Mouse (Mus musculus) spleen, postnatal 10 days (tissue): ENCODE results near the gene Itga2.

Source experiments
- DNase-seq, 2 experiments: peaks; one replicate each; pipeline ENCODE4 v3.0.0; 2021 to 2022; ENCODE audit warnings: low spot score in 2 of 2

Itga2 gene

DNA sequence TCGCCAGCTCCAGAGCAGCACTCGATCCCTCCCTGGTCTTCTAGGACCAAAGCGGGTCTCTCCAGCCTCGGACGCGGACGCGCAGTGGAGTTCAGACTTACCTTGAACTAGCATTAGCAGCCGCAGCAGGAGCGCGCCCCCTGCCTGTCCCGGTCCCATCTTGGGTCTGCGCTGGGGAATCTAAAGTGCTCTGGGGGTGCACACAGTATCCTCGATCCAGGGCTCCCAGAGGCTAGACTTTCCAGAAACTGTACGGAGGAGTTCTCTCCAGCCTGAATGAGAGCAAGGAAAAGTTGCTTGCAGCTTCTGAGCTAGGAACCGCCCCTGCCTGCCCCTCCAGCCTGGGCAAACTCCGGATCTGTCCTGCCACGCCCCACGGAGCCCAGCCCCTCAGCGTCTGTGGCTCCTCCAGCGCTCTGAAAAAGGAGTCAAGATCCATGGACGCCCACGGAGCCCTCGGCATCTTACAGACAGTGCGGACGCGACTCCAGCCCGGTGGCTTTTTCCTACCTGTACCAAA, at the start of gene Itga2:
Gene Itga2 (minus strand): TSS at position 326 of the 520 bp plus-strand sequence.
- DNase-seq = peak; percentile 21 to 67

DNA sequence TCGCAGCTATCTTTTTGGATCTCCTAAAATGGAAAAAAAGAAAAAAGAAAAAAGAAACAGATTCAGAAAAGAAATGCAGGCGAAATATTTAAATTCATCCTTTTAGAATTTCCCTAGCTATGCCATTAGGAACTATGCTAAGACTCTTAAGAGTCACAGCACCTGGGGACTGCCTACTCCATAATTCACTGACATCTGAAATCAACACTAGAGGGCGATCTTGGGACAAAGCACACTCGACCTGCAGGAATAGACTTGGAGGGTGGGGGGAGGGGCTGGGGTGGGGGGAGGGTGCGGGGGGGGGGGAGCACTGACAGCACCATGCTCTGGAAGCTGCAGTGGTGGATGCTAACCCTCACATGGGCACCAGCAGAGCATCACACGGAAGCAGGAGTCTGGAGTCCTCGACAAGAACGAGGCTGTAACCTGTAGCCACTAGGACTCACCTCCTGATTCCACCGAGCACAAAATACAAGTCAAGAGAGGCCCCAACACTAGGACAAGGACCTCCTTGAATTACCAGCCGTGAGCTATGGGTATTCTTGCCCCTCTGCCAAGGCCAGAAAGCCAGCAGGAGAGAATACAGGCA, 49.0 kb upstream of the Itga2 start:
- DNase-seq = no peak

DNA sequence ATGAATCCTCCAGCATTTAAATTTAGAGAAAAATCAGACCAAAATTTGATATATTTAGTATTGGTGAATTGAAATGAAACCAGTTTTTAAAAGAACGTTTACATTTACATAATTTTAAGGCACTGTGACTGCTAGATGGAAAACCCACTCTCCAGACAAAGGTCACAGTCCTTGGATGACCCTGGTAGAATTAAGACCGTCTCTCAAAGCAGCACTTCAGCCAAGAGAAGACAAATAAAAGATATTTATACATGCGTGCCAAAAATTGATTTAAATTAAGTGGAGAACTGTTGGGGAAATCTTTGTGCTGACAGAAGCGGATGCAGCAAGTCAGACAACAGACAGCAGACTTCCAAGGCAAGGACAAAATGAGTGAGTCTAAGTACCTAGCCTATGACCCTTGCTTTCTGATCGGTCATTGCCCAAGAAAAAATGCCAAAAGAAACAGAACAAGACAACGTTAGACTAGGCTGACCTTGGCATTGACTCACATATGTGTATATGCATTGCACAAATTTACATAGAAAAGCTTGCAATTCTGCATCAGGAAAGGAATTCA, 42.7 kb upstream of the Itga2 start:
- DNase-seq = no peak

DNA sequence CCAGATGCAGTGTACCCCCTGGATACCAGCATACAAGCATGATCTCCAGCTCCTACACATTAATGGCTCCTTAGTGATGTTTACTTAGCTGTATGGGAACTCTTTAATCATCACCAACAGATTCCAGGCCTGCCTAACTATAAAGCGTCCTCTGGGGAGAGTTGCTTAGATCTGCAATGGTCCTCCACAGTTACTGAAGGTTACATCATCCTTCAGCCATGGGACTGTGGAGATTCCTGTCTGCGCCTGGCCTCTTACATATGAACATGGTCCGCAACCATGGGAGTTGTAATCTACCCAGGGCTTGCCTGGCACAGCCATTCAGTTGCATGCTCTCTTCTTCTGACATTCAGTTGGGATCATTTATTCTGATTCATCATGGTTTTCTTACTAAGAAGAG, 40.0 kb upstream of the Itga2 start:
- no peak for DNase-seq

DNA sequence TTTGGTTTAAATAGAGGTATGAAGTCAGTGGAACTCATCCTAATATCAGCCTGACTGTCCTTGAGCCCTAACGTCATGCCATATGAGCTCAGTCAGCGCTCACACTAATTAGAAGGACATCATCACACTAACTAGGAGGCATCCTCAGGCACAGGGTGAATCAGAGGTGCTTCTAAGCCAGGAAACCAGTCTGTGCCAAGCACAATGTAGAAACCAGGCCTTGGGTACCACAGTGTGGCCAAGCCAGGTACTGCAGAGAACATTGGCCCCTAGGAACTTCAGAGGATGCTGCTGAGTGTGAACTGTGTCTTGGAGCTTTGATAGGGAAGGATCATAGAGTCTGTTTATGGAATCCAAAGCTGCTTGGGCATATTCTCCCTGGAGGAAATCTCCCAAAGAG, 32.3 kb upstream of the Itga2 start:
- DNase-seq = peak; percentile 20 to 67

DNA sequence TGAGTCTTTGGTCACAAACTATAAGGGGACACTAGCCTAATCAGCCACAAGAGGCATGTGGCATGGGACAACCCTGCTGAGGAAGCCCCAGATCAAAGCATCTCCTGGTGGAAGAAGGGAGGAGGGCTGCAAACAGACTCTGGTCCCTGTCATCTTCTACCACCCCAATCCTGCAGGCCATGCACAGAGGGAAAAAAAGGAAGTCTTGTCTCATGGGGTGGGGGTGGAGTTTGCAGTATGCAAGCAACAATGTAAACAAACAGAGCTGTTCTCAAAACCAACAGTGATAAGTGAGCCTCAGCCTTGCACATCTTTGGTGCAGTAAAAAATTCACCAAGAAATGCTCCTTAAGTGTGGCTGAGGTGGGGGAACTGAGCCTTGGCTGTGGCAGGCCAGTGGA, 22.6 kb upstream of the Itga2 start:
- no peak for DNase-seq

DNA sequence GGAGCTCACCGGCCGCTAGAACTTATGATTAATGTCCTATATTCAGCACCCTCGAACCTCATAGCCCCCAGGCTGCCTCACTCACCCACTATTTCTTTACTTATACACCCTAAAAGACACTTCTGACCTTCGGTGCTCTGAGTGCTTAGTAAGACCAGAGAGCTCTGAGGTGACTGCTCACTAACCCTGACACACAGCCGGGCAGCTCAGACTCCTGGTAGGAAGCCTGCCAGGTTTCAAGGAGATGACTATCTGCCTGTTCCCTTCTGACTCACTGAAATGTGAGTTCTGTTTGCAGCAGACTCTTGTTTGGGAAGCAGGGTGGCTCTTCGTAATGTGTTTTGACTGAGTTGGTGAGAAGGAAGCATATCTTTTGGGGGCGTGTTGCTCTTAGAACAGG, 1.6 kb upstream of the Itga2 start:
- no peak for DNase-seq

DNA sequence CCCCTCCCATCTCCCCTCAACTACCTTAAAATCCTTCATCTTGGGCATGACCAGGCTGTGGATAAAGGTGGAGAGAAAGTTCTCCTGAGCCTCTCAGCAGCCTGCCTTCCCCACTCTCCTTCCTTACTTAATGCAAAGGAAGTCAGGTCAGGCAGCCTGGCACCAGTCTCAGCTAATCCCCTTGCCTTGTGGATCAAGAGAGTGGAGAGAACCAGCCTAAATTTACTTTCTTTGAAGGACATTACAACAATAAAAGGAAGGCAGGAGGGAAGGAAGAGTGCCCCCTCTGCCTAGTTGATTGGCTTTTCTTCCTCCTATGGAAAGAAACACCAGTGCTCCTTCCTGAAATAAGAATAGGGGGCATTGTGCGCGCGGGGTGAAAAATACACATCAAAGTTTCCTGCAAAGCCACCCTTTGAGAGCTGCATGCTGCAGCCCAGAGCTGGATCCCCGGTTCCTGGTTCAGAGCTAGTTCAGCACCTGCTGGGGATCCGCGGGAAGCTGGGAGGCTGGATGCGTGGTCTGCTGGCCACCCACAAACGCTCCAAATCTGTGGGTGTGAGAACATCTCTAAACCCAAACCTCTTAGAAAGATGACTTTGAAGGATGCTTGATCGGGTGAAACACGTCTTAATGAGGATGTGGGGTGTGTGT, 777 bp downstream of the Itga2 start:
- peak in 1 of 2 experiments; percentile 18 for DNase-seq

DNA sequence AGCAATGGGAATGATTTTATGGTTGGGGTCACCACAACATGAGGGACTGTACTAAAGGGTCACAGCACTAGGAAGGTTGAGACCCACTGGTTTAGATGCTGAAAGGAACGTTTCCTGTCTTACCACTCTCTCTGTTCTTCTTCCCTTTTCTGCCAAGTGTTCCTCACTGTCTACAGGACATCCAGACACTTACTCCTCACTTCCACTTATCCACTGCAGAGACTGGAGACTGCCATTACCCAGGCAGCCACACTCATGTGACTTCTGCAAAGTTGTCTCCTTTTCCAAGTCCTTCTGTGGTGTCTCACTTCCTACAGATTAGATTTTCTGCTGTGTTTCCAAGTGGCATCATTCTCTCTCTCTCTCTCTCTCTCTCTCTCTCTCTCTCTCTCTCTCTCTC, 7.1 kb downstream of the Itga2 start:
- DNase-seq = no peak

DNA sequence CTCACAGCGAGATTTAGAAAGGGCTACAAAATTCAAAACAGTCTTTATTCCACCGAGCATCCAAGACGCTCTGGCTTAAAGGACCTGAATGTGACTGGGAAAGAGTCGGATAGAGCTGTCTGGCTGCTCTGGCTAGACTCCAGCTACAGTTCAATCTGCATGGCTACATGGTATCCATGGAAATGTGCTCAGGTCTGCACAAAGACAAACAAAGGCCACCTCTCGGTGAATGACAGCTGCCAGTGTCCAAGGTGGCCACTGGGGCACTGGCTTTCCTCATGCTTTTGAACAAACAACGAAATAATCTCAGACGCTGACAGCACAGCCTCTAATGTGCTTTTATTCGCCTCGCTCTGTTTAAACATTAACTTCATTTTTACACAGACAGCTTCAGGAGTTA, 8.6 kb downstream of the Itga2 start:
- DNase-seq = no peak

DNA sequence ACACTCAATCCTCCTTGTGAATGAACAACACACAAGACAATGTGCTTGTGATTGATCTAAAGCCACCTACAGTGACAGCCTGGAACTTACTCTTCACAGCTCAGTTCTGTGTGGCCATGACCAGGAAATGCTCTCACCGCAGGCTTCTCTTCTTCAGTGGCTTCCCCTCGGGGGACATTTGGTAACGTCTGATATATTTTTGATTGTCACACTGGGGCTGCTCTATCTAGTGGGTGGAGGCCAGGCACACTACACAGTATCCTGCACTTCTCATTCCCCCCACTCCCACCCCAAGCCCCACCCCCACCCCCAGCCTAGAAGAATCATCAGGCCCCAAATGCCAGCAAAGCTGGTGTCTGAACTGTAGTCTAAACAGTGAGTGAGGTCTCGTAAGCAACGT, 16.1 kb downstream of the Itga2 start:
- peak in 1 of 2 experiments; percentile 14 for DNase-seq

DNA sequence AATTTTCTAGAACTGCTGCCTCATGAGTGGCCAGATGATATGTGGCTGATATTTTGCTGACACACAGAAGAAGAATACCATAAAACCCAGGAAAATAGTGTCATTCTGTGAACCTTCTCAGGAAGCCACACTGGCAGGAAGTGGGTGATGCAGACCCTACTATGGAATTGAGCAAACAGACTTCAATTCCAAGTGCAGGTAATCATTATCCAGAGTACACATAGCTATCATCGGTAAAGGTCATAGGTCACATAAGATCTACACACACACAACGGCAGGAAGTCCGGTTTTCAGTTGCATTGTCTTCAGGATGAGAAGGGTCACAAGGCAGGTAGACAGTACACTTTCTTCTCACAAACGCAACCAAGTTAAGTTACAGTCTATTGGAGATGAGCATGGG, 16.9 kb downstream of the Itga2 start:
- no peak for DNase-seq

DNA sequence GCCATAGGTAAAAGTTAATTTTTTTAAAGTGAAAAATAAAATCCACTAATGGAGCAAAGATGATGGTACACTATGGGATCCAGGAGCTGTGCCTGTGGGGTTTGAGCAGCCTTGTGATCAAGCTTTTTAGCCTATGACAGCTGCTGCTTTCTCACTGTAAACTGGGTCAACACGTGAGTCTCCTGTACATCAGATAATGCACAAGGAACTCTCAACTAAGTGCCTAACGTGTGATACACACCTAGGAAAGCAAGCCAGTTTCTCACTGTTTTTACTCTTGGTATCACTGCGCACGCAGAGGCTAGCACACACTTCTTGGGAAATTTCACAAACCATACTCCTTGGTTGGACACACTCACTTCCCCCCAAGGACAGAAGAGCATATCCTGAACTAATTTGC, 17.3 kb downstream of the Itga2 start:
- no peak for DNase-seq

DNA sequence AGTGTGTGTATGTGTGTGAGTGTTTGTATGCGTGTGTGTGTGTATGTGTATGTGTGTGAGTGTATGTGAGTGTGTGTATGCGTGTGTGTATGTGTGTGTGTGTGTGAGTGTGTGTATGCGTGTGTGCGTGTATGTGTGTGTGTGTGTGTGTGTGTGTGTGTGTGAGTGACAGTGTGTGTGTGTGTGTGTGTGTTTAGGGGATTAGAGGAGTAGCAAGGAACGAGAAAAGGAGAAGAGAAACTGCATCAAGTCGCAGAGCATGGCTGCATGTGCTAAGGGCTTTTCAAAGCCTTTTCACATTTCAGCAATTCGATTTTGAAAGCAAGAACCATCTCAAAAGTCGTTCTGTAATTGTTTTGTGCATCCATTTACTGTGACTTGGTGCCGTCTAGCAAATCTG, 21.3 kb downstream of the Itga2 start:
- DNase-seq = no peak

DNA sequence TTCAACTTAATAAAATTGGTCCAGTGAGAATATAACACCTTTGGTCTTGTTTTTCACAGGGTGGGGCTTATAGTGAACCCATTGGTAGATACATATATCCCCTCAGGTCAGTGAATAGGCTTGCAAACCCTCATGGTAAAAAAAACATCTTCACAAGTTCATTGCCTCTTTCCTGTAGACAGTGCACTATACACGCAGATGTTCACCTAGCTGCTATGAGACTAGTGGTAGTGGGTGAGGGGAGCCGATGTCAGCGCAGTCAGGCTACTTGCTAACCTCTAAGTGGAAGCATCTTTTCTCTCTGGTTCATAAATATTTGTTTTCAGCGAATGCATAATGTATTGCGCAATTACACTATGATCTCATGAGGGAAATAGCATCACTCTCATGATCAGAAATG, 22.4 kb downstream of the Itga2 start:
- no peak for DNase-seq

DNA sequence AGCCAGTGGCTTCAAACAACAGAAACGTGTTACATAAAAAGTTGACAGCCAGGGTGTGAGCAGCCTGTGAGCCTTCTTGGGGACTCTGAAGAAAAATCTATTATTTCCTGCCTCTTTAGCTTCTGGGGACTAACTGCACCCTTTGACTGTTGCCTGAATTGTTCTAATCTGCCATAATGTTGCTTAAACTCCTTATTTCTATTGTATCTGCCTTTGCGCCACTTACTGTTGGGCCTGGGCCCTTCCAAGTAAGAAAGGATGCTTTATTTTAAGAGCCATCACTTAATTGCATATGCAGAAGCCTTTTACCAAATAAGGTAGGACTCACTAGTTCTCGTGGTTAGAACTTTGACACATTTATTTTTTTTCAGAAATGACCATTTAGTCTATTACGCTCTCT, 24.0 kb downstream of the Itga2 start:
- no peak for DNase-seq

DNA sequence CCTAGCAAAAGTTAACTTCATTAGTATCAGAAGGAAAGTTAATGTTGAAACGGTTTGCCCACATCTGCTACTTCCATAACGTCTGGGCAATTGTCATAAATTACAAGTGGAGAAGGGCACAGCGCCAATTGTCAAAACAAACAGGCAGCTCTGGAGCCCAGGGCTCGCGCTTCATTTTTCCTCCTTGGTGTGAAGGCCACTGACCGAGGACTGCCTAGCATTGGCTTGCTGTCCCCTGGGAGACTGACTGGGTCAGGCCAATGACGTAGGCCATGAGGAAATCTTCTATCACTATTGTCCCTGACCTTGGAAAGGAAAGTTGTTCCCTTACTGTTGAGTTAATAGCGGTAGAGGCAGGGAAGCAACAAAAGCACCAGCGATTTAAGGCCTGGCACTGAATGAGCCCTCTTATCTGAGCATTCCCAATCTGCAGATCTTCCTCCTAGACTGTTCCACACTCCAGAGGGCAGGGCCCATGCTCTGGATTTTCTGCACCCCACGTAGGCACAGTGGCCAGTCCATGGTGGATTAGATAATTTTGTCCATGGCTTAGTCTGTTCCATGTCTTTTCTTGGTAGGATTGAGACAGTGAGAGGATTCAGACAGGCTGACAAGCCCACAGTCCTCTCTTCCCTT, 35.0 kb downstream of the Itga2 start:
- DNase-seq = peak in 1 of 2 experiments; percentile 13

DNA sequence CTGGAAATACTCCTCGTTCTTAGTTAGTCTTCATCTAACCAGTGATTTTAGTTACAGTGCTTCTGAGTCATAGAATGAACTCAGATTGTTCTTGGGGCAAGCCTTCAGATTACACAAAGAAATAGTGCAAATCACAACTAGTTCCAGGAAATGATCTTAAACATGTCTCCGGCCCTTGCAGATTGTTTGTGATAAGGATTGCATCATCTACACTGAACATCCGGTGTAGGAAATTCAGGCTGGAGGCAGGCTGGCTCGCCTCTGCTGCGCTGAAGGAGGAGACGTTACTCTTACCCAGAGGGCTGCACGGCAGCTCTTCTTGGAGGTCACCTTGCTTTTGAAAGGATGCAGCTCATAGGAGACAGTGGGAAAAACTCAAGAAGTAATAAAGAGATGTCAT, 36.0 kb downstream of the Itga2 start:
- peak in 1 of 2 experiments; percentile 14 for DNase-seq

DNA sequence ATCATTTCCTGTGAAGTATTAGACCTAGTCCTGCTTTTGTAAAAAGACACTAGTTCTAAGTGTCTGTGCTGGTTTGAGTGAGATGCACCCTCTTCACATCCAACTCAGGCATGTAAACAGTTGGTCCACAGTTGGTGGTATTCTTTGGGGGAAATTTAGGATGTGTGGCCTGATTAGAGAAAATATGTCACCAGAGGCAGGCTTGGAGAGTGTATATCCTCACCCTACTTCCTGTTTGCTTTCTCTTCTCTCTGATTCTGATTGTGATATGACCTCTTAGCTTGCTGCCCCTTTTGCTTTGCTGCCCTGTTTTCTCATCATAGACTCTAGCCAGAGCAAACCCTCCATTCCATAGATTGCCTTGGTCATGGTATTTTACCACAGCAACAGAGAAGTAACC, 37.2 kb downstream of the Itga2 start:
- DNase-seq = no peak

DNA sequence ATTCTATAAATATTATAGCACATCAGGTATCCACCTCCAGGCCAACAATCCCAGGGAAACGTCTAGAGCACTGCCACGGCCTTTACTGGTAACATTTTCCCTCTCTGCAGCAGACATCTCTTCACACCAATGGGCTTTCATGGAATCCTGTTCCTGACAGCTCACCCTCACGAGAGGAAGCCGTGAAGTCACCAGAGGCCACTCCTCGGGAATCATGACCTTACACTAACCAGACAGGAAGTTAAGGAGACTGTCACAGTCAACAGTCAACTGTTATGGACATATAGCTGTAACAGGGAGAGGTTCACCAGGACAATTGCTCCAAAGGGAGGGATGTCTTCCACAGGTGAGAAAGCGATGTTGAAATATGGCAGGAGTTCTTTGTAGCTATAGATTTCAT, 40.2 kb downstream of the Itga2 start:
- DNase-seq = no peak

DNA sequence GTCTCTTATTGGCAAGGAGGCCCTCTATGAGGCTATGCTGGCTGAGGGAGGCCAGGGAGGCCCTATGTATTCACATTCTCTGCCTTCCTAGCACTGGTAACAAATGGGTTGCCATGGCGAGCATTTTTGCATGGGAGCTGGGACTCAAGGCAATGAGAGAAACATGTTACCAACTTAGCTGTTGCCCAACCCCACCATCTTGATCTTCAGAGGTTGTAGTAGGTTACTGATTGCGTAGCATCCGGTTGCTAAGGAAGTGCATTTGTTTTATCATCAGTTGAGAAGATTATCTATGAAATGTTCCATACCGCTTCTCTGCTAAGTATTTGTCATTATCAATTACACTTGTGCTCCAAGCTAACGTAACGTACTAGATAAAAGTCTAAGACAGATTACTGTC, 44.2 kb downstream of the Itga2 start:
- DNase-seq = peak in 1 of 2 experiments; percentile 17

DNA sequence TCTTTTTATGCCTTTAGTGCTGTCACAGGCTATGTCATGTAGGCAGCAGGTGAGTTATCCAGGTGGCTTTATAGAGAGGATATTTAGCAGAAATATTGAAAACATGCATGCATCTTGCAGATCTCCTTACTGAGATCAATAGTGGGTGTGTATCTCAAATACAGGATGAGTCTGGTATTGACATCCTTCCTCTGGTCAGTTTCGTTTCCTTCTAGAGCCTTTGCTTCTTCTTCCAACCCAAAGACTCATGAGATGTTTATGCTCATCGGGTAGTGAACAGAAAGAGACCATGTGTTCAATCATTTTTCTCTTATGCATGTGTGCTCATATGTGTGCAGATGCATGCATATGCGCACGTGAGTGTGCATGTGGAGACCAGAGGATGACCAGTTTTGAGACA, 44.6 kb downstream of the Itga2 start:
- DNase-seq = no peak

DNA sequence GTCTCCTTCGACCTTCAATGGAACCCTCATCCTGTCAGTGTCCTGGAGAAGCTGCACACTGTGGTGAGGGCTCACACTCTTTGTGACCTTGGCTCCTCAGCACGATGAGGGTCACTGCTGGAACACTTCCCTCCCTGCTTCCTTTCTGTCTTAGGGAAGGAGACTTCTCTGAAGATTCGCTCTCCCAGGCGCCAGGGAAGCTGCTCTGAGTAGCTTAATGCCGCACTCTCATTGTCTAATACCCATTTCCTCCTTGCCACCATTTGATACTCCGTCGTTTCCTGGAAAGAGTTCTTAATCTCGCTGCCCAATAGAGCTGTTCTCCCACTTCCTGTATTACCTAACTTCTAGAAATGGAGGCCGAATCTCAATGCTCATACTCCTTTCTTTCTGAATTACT, 46.7 kb downstream of the Itga2 start:
- no peak for DNase-seq
